Mouse (Mus musculus) liver, embryonic 14.5 days (tissue): ENCODE data around the gene Mpdu1. TPM values are rescaled to one million over a fixed set of nuclear protein-coding genes. Genes with fewer than 3 reads are reported as not detected.

Experiments used
- ATAC-seq: fragments of 200-750 bp; cut with Nextera tagmentation; 2 replicates; pipeline ENCODE4 v1.8.0; 2017; ENCODE audit warnings: moderate number of reproducible peaks, mild to moderate bottlenecking, moderate library complexity; ENCODE audit not compliant: insufficient read depth
- DNase-seq, 3 experiments: peaks; one replicate each; pipeline ENCODE4 v3.0.0-alpha.2; 2012 to 2013; ENCODE audit warnings: low read depth in 3 of 3, low spot score in 3 of 3
- H3K27ac ChIP-seq: fragments of 300-500 bp; sonication (generic); 2 replicates; pipeline ENCODE4 v1.5.1; 2014; ENCODE audit warnings: moderate library complexity, mild to moderate bottlenecking, control low read depth, inconsistent platforms
- H3K27me3 ChIP-seq: fragments of 300-500 bp; sonication (generic); 2 replicates; pipeline ENCODE4 v1.6.1; 2014; ENCODE audit warnings: mild to moderate bottlenecking, low read length, moderate library complexity; ENCODE audit not compliant: control insufficient read depth, insufficient read depth
- H3K36me3 ChIP-seq: fragments of 300-500 bp; sonication (generic); replicated peaks from 2 replicates; pipeline ENCODE4 v1.6.1; 2014; ENCODE audit warnings: low read depth; ENCODE audit not compliant: control insufficient read depth, insufficient read depth
- H3K4me1 ChIP-seq, 2 experiments: fragments of 200-500 bp in 1 of 2; fragments of 300-500 bp in 1 of 2; sonication (generic) in 1 of 2; replicated peaks; 2 replicates each; pipeline ENCODE4 v1.6.1; 2012 to 2014; ENCODE audit warnings: antibody characterized with exemption in 1 of 2, inconsistent platforms in 1 of 2, low read length in 1 of 2; ENCODE audit not compliant: control insufficient read depth in 2 of 2, insufficient read depth in 2 of 2
- H3K4me2 ChIP-seq: fragments of 300-500 bp; sonication (generic); 2 replicates; pipeline ENCODE4 v1.6.1; 2014; ENCODE audit warnings: low read depth, mild to moderate bottlenecking, control low read depth, moderate library complexity
- H3K4me3 ChIP-seq, 2 experiments: fragments of 200-500 bp in 1 of 2; fragments of 300-500 bp in 1 of 2; sonication (generic) in 1 of 2; 2 replicates each; pipeline ENCODE4 v1.5.1; 2012 to 2014; ENCODE audit warnings: low read depth in 2 of 2, low read length in 2 of 2, mild to moderate bottlenecking in 2 of 2, control low read depth in 1 of 2, inconsistent platforms in 1 of 2, moderate library complexity in 1 of 2; ENCODE audit not compliant: insufficient read depth in 1 of 2
- H3K9ac ChIP-seq: fragments of 300-500 bp; sonication (generic); replicated peaks from 2 replicates; pipeline ENCODE4 v1.6.1; 2014; ENCODE audit warnings: mild to moderate bottlenecking, control low read depth, moderate library complexity
- H3K9me3 ChIP-seq: fragments of 300-500 bp; sonication (generic); 2 replicates; pipeline ENCODE4 v1.6.1; 2016; ENCODE audit warnings: low read length, mixed read lengths; ENCODE audit not compliant: control insufficient read depth
- CTCF ChIP-seq: IDR thresholded peaks from 2 replicates; pipeline ENCODE4 v1.5.1; 2016; ENCODE audit warnings: antibody characterized with exemption, low read depth, control low read depth
- EP300 ChIP-seq: IDR thresholded peaks from 2 replicates; pipeline ENCODE4 v1.6.1; 2016; ENCODE audit warnings: antibody characterized with exemption, low read depth
- WGBS: fragments of 180-500 bp; shearing (Covaris S2); extraction: QIAGEN DNeasy Blood & Tissue Kit; methylation state at CpG from one replicate; pipeline ENCODE4 v1.1.7; 2014; ENCODE audit not compliant: insufficient replicate concordance; 5-methylcytosine and 5-hydroxymethylcytosine counted together
- polyA plus RNA-seq, 2 experiments: library from polyadenylated mRNA; depleted of rRNA in 1 of 2; stranded (reverse) in 1 of 2; unstranded in 1 of 2; fragments of >200 nt; fragmentation: Nextera tagmentation in 1 of 2; extraction: Ambion mirVana in 1 of 2; gene quantifications; 2 replicates each; pipeline versions ENCODE4 v1.2.1 to v1.2.3; 2012 to 2014

Gene Mpdu1
- polyA plus RNA-seq, 2 experiments, result 16.0 to 40.4 TPM

GRCm38 (mm10) chr11:69653399-69653798, 9.0 kb downstream of the Mpdu1 start:
- Histone ChIP-seq H3K9me3 (no peaks in the 10 kb centered on the region), H3K4me2 (no peak overlapping the region), H3K27me3 (no peaks in the 10 kb centered on the region), H3K9ac (no peak overlapping the region), H3K4me3 (no peak overlapping the region), H3K36me3 (peaks cover 55% of the 10 kb centered on the region), H3K4me1 (peaks cover 3 to 9% of the 10 kb centered on the region in 2 experiments), H3K27ac (no peak overlapping the region)
- no peak for ATAC-seq
- DNase-seq, result no peak
- TF ChIP-seq CTCF (no peak), EP300 (no peak)
- WGBS, result 74% methylated on average over 5 of the region's 5 CpGs

- ATAC-seq, result no peak
- DNase-seq, result no peak
- H3K9me3 ChIP-seq, result no peaks in the 10 kb centered on the region
- no peaks in the 10 kb centered on the region for H3K4me1 ChIP-seq
- no peak overlapping the region for H3K27ac ChIP-seq
- H3K4me2 ChIP-seq, result no peak overlapping the region
- WGBS, result 84% methylated on average over 5 of the region's 5 CpGs
- TF ChIP-seq EP300, result no peak
- no peak for TF ChIP-seq CTCF
- no peaks in the 10 kb centered on the region for H3K27me3 ChIP-seq
- no peak overlapping the region for H3K9ac ChIP-seq
- no peak overlapping the region for H3K4me3 ChIP-seq
- H3K36me3 ChIP-seq, result peaks cover 79% of the 10 kb centered on the region
Measured at GRCm38 (mm10) chr11:69645860-69646259, 16.6 kb downstream of the Mpdu1 start.

- Histone ChIP-seq H3K4me1 (peaks cover 20 to 21% of the 10 kb centered on the region in 2 experiments), H3K27ac (no peak overlapping the region), H3K9ac (no peak overlapping the region), H3K9me3 (no peaks in the 10 kb centered on the region), H3K4me3 (no peak overlapping the region), H3K4me2 (peak overlapping the region; percentile 91), H3K36me3 (peaks cover 12% of the 10 kb centered on the region), H3K27me3 (no peaks in the 10 kb centered on the region)
- ATAC-seq (no peak), DNase-seq (no peak)
- TF ChIP-seq CTCF (no peak), EP300 (no peak)
- 76% methylated on average over 3 of the region's 3 CpGs for WGBS
Measured at GRCm38 (mm10) chr11:69635471-69635870, 27.0 kb downstream of the Mpdu1 start.

- TF ChIP-seq EP300, result no peak
- TF ChIP-seq CTCF, result no peak
- no peaks in the 10 kb centered on the region for H3K27me3 ChIP-seq
- no peaks in the 10 kb centered on the region for H3K9me3 ChIP-seq
- H3K9ac ChIP-seq, result peak overlapping the region; percentile 92
- peaks cover 20 to 21% of the 10 kb centered on the region in 2 experiments for H3K4me1 ChIP-seq
- DNase-seq (no peak), ATAC-seq (peak; percentile 64)
- peaks cover 2% of the 10 kb centered on the region; the same call in 1 of the 2 replicates for H3K36me3 ChIP-seq
- H3K4me3 ChIP-seq, result peak overlapping the region; percentile 85 to 97
- peak overlapping the region; percentile 91 for H3K4me2 ChIP-seq
- H3K27ac ChIP-seq, result peak overlapping the region; percentile 79
- WGBS, result under 1% methylated on average over 40 of the region's 50 CpGs
Measured at GRCm38 (mm10) chr11:69633128-69633866, 29.1 kb downstream of the Mpdu1 start.

GRCm38 (mm10) chr11:69632284-69633089, 30.0 kb downstream of the Mpdu1 start, which contains the start of gene Fxr2:
Fxr2 (plus strand) TSS chr11:69632990.
- H3K9me3 ChIP-seq, result no peaks in the 10 kb centered on the region
- peak within 1 kb of the TSS; percentile 79 for H3K27ac ChIP-seq
- peak within 1 kb of the TSS; percentile 85 to 97 for H3K4me3 ChIP-seq
- peak within 1 kb of the TSS; percentile 92 for H3K9ac ChIP-seq
- H3K4me1 ChIP-seq, result peaks cover 20 to 21% of the 10 kb centered on the region in 2 experiments
- no peaks in the 10 kb centered on the region for H3K27me3 ChIP-seq
- ATAC-seq (peak; percentile 96), DNase-seq (peak; percentile 99 to 100 (median 99))
- TF ChIP-seq CTCF, result peak; percentile 94
- TF ChIP-seq EP300, result no peak
- WGBS, result under 1% methylated on average over 55 of the region's 56 CpGs
- H3K36me3 ChIP-seq, result no peaks in the 10 kb centered on the region; the same call in 1 of the 2 replicates
- H3K4me2 ChIP-seq, result peak within 1 kb of the TSS; percentile 91
